Mouse (Mus musculus) bone marrow, adult 2 months (tissue): Measurements from ENCODE around the gene Odf2.

ENCODE experiments used
- CTCF ChIP-seq: fragments of 200-500 bp; IDR thresholded peaks from 2 replicates; pipeline ENCODE4 v1.5.1; 2011; ENCODE audit warnings: low read length, control low read depth; ENCODE audit not compliant: control insufficient read depth, insufficient read depth
- POLR2A ChIP-seq: fragments of 200-500 bp; IDR thresholded peaks from 2 replicates; pipeline ENCODE4 v1.6.1; 2011; ENCODE audit warnings: low read depth, mild to moderate bottlenecking, control low read depth, low read length, borderline replicate concordance; ENCODE audit not compliant: control insufficient read depth

DNA sequence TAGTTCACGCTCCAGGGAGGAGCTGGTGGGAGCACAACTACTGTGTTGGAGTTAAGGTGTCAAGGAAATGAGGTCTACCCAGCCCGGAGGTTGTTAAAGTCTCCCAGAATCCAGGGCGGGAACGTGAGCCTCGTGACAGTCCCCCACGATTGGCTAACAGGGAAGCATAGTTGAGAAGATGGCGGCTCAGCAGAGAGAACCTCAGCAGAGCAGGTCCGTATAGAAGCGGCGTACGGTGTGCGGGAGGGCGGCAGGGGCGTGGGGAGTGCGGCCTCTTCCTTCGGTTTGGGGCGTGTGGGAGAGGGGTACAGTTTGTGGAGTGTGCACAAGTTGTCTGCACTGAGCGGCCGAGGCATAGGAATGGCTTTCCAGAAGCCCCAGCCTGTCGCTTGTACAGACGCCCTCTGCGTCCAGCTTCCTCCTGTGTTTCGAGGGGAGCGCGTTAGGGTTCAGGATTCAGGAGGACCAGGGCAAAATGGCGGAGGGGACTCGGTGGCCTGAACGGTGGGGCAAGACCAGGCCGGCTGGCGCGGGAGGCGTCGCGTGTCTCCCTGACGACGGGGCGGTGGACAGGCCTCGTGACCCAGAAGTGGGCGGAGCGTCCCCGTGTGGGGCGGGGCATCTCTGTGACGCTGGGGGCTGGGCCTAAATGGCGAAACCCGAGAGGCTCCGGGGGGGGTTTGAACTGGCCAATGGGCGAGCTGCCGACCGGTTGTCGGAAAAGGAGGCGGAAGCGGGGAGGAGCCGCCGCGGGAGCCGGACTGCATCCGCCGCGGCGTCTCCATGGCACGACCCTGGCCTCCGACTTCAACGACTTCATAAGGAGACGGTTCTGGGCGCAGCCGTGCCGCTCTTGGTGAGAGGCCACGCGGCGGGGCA lies at the start of gene Odf2:
- TF ChIP-seq CTCF (no peak), POLR2A (peak; percentile 72; the same call in 1 of the 2 replicates)
